In genomic region chr7:90319446-90319845, GRCm38 (mm10) we compare ENCODE assay signal across 25 mouse cellular contexts. TPM values are rescaled to one million over a fixed set of nuclear protein-coding genes. Genes with fewer than 3 reads are reported as not detected.
"Had no signal": no experiment of that assay in that cellular context is flagged by ENCODE, and none has a peak within 500 bp of the region (broad histone marks: within the 10 kb centered on the region; RNA-seq: fewer than 3 reads in every experiment).

No protein-coding gene starts in this region.

- ATAC-seq: liver, embryonic 12.5 days; midbrain, embryonic 13.5 days; midbrain, embryonic 16.5 days had no signal

- H3K27me3 ChIP-seq: liver, embryonic 12.5 days; midbrain, embryonic 13.5 days; neural tube, embryonic 13.5 days; neural tube, embryonic 15.5 days had no signal

- H3K4me3 ChIP-seq: liver, embryonic 12.5 days; midbrain, embryonic 13.5 days; neural tube, embryonic 13.5 days; neural tube, embryonic 15.5 days had no signal

- H3K36me3 ChIP-seq: liver, embryonic 12.5 days; midbrain, embryonic 13.5 days; neural tube, embryonic 13.5 days; neural tube, embryonic 15.5 days had no signal

- H3K4me1 ChIP-seq: liver, embryonic 12.5 days; neural tube, embryonic 13.5 days; neural tube, embryonic 15.5 days had no signal

- H3K9me3 ChIP-seq: liver, embryonic 12.5 days; midbrain, embryonic 13.5 days; neural tube, embryonic 13.5 days; neural tube, embryonic 15.5 days had no signal

- H3K27ac ChIP-seq: liver, embryonic 12.5 days; liver, embryonic 14.5 days; midbrain, embryonic 13.5 days; neural tube, embryonic 13.5 days; neural tube, embryonic 15.5 days had no signal

- DNase-seq: lung, adult 18-20 months; lung, embryonic 14.5 days; lung, postnatal 10 days; lung, postnatal 4 days; retina, postnatal 1 day; right cerebral cortex, adult 18-20 months; right cerebral cortex, postnatal 25 days; right cerebral cortex, postnatal 4 days; spleen, adult 18-20 months; thymus, postnatal 14 days; thymus, postnatal 36 days had no signal

- H3K9ac ChIP-seq: liver, embryonic 12.5 days; liver, embryonic 14.5 days; lung, embryonic 14.5 days; midbrain, embryonic 13.5 days; neural tube, embryonic 13.5 days; neural tube, embryonic 15.5 days had no signal

- H3K4me2 ChIP-seq: liver, embryonic 12.5 days; lung, embryonic 14.5 days; midbrain, embryonic 13.5 days; neural tube, embryonic 13.5 days; neural tube, embryonic 15.5 days had no signal

RNA-seq across cellular contexts. Expression of gene Ccdc83, which starts 53.9 kb away (rescaled TPM):
- polyA plus RNA-seq: liver, adult 2 months; liver, embryonic 12.5 days; liver, embryonic 14.5 days; liver, embryonic 16.5 days; lung, embryonic 14.5 days; lung, embryonic 16.5 days; midbrain, embryonic 13.5 days; midbrain, embryonic 16.5 days; neural tube, embryonic 11.5 days; neural tube, embryonic 13.5 days; neural tube, embryonic 15.5 days; small intestine, adult 2 months; stomach, embryonic 14.5 days; stomach, embryonic 16.5 days; thymus, postnatal 0 days had no signal
